Mouse (Mus musculus) cortical plate, adult 2 months (tissue): ENCODE measurements around the gene Nr2f6. TPM values are rescaled to one million over a fixed set of nuclear protein-coding genes. Genes with fewer than 3 reads are reported as not detected.

Experiments
- H3K27ac ChIP-seq: fragments of 200-500 bp; 2 replicates; pipeline ENCODE4 v1.5.1; 2012; ENCODE audit warnings: low read length, control low read depth, inconsistent platforms; ENCODE audit not compliant: insufficient read depth
- H3K4me1 ChIP-seq: fragments of 200-500 bp; 2 replicates; pipeline ENCODE4 v1.6.1; 2011; ENCODE audit warnings: low read length; ENCODE audit not compliant: control insufficient read depth, insufficient read depth
- H3K4me3 ChIP-seq: fragments of 200-500 bp; 2 replicates; pipeline ENCODE4 v1.5.1; 2011; ENCODE audit warnings: mild to moderate bottlenecking, low read length, control low read depth; ENCODE audit not compliant: insufficient read depth
- CTCF ChIP-seq: fragments of 200-500 bp; IDR thresholded peaks from 2 replicates; pipeline ENCODE4 v1.5.1; 2011; ENCODE audit warnings: mild to moderate bottlenecking, control low read depth, low read length; ENCODE audit not compliant: insufficient read depth; ENCODE audit errors: extremely low read depth
- POLR2A ChIP-seq: fragments of 200-500 bp; IDR thresholded peaks from 2 replicates; pipeline ENCODE4 v1.6.1; 2011; ENCODE audit warnings: mild to moderate bottlenecking, low read length, control low read depth; ENCODE audit not compliant: insufficient read depth; ENCODE audit errors: extremely low read depth
- polyA plus RNA-seq: library from polyadenylated mRNA; depleted of rRNA; stranded (reverse); fragments of >200 nt; gene quantifications from 2 replicates; pipeline ENCODE4 v1.2.3, GENCODE M21; 2012

Nr2f6 gene
- polyA plus RNA-seq, 1 experiment: 38.9 TPM

DNA sequence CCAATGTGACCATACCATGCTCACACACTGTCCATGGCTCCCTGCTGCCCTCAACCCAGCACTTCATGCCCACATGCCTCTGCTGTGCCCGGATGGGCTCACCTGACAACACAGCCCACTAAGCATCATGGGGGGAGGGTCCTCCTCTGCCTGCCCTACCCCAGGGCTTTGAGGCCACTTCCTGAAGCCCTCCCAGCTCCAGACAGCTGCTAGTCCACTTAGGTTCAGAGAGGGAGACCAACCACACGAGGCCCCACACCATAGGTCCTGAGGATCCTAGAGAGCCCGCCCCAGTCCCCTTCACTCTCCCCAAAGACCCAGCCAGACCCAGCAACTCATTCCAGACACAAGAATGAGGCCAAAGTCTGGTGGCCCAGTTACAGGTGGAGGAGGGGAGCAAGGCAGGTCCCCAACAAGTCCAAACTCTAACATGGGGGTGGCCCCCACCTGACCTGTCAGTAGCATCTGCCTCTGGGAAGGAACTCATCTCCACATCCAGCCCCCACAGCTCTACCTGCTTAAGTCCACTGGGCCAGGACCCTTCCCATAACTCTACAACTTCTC lies 2.2 kb downstream of the Nr2f6 start:
- TF ChIP-seq CTCF (no peak), POLR2A (no peak)
- H3K4me1 ChIP-seq: 0 out of 2 replicates have a peak, but pooled peaks cover 2% of the 10 kb centered on the region
- peak overlapping the region; percentile 76; the same call in 1 of the 2 replicates for H3K4me3 ChIP-seq
- H3K27ac ChIP-seq: no peak overlapping the region

DNA sequence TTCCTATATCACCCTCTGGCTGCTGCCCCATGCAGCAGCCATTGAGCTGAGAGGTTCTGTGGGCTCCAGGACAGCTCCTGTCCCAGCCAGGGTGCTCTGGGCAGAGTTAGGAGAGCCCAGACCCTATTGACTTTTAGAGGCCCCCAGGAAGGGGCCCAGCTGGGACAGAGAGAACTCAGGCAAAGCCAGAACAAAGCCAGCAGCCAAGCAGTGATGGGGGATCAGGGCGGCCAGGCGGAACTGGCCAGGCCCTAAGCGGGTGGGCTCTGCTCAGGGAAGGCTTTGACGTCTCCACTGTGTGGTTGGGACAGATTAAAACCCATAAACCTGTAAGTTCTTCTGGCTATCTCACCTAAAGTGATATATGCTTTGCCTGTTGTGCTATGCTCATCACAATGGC lies 2.8 kb downstream of the Nr2f6 start:
- H3K4me3 ChIP-seq: no peak overlapping the region
- TF ChIP-seq POLR2A (no peak), CTCF (no peak)
- 0 out of 2 replicates have a peak, but pooled peaks cover 2% of the 10 kb centered on the region for H3K4me1 ChIP-seq
- no peak overlapping the region for H3K27ac ChIP-seq

DNA sequence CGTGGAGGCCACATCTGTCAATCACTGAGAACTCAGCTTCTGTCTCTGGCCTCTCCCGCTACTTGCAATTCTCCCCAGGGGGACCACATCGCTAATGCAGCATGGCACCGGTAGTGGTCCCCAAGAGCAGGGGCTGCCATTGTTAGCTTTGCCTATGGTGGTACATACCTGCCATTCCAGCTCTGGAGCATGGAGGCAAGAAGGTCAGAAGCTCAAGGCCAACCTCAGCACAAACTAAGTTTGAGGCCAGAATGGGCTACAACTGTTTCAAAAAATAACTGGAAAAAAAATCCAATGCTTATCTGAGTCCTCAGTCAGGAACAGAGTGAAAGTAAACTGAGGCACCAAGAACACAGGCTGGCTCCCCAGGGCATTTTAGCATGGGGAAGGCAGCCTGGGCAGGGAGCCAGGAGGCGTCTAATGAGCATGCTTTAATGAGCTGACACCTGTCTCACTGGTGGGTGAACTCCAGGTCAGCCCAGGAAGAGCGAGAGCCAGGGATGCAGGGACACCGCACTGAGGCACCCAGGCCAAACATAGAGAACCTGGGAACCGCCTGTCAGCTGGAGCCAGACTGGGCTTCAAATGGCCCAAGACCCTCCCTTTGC lies 5.2 kb downstream of the Nr2f6 start:
- H3K4me1 ChIP-seq: 0 out of 2 replicates have a peak, but pooled peaks cover 2% of the 10 kb centered on the region
- TF ChIP-seq CTCF (no peak), POLR2A (no peak)
- 0 out of 2 replicates have a peak overlapping the region, but pooled peaks have one; percentile 25 for H3K4me3 ChIP-seq
- no peak overlapping the region for H3K27ac ChIP-seq

DNA sequence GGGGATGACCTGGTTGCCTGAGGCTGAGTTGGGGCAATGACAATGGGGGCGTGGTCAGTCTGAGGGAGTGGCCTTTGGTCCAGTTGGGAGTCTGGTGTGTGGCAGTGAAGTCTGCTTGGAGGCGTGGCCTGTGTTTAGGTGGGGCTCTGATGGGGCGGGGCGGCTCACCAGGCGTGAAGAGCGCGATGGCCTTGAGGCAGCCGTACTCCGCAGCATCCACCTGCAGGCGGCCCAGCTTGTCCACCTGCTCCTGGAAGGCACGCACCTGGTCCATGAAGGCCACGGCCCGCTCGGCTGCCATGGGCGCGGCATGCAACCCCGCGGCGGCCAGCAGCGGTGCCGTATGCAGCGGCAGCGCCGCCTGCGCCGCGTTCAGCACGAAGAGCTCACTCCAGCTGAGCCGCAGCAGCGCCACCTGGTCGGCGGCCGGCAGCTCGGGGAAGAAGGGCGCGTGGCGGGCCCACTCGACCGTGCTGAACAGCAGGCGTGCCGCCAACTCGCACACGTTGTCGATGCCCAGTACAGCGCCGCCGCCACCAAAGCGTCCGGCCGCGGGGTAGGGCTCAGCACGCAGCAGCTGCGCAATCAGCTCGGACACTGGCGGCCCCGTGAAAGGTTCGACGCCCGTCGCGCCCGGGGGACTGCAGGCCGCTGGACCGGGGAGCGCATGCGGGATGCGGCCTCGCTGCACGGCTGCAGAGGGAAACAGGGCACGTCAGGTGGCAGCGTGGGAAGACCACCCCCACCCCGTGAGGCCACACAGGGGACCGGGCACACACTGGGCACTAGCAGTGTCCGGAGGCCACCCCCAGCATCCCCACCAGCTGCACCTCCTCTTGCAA lies 6.0 kb downstream of the Nr2f6 start:
- Histone ChIP-seq H3K27ac (peak overlapping the region; percentile 47; the same call in 1 of the 2 replicates), H3K4me1 (0 out of 2 replicates have a peak, but pooled peaks cover 2% of the 10 kb centered on the region)
- TF ChIP-seq CTCF (no peak), POLR2A (no peak; the same call in 1 of the 2 replicates)

DNA sequence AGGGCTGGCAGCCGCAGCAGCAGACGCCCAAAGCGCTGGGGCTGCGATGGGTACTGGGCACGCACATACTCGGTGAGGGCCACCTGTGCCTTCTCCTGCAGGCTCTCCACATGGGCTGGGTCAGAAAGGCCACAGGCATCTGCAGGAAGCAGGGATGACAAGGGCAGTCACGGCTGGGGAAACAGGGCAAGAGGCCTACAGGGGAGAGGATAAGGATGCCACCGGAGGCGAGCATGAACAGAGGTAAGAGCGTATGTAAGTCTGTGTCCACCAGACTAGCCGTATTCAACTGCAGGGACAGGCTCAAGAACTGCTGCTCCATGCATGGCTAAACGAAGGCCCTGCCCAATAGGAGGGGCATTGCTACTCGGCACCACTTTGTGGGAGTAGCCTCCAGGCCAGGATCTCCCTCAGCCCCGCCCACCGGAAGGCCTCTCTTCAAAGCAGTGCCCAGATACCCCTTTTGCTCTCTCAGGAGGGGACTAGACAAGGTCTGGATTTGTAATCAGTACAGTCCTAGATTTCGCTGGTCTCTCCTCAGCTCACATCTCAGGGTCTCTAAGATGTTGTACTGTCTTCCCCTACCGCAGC lies 7.0 kb downstream of the Nr2f6 start:
- Histone ChIP-seq H3K27ac (no peak overlapping the region), H3K4me1 (0 out of 2 replicates have a peak, but pooled peaks cover 2% of the 10 kb centered on the region), H3K4me3 (no peak overlapping the region)
- TF ChIP-seq CTCF (no peak), POLR2A (no peak)

More for the DNA sequence above, 6.0 kb downstream of the Nr2f6 start:
- 0 out of 2 replicates have a peak overlapping the region, but pooled peaks have one; percentile 25 for H3K4me3 ChIP-seq

DNA sequence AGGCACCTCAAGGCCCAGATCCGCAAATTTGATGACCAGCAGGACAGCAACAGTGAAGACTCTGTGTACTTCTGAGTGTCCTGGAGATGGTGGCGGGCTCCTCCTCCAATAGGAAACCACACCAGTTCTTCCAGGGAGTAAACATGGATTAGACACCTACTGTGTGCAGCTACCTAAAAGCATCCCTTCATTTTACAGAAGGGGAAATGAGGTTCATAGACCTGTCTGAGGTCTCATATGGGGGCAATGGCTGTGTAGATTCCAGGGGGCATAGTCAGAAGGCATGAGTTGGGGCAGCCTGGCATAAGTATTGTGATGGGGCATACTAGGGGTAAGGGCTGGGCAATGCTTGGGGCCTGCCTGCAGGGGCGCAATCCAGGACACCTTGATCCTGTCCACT lies 8.8 kb downstream of the Nr2f6 start:
- no peak overlapping the region for H3K4me3 ChIP-seq
- TF ChIP-seq CTCF: no peak
- no peak for TF ChIP-seq POLR2A

DNA sequence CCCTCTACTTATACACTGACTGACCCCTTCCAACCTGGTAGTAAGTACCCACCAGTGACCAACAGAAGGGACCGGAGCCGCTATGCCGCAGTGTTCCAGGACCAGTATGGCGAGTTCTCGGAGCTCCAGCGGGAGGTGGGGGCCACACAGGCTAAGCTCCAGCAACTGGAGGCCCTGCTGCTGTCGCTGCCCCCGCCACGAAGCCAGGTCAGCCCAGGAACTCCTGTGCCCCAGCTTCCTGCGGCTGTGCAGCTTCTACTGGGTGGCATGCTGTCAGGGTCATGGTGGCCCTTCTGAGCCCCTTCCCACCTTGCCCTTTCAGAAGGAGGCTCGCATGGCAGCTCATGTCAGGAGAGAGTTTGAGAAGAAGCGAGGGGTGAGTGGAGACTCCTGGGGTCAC lies 9.3 kb downstream of the Nr2f6 start:
- Histone ChIP-seq H3K27ac (no peak overlapping the region), H3K4me1 (0 out of 2 replicates have a peak, but pooled peaks cover 2% of the 10 kb centered on the region), H3K4me3 (no peak overlapping the region)
- TF ChIP-seq POLR2A: no peak
- TF ChIP-seq CTCF: no peak

More for the DNA sequence above, 8.8 kb downstream of the Nr2f6 start:
- Histone ChIP-seq H3K27ac (no peak overlapping the region), H3K4me1 (0 out of 2 replicates have a peak, but pooled peaks cover 2% of the 10 kb centered on the region)

DNA sequence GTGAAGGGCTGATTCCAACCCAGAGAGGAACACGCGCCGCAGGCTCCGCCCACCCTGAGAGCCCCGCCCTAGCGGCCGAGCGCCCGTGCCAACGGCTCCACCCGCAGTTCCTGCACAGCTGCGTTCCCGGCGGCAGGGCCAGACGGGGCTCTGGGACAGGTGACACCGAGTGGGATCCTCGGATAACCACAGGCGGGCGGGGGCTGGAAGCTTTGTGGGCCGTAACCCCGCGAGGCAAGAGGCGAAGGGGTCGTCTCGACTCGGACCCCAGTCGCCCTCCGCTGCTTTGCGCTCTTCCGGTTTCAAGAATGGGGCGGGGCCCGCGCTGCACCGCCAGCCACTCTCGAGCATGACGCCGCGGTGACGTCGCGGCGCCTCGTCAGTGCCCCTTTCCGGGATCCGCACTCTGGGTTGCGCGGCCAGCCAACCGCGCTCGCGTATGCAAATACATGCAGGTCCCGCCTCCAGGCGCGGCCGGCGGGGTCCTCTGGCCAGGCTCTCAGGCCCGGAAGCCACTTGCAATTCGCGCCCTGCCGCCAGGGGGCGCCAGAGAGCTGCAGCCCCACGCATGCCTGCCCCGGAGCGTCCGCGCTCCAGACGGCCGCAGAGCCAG lies 10.4 kb downstream of the Nr2f6 start, which contains the start of gene Ocel1:
Gene Ocel1, plus strand, starts transcription at position 63 of the 613 bp plus-strand sequence.
- Histone ChIP-seq H3K27ac (peak within 1 kb of the TSS; percentile 98), H3K4me1 (peaks cover under 1% of the 10 kb centered on the region; the same call in 1 of the 2 replicates), H3K4me3 (peak within 1 kb of the TSS; percentile 61)
- TF ChIP-seq CTCF (peak; percentile 59), POLR2A (peak; percentile 71)

DNA sequence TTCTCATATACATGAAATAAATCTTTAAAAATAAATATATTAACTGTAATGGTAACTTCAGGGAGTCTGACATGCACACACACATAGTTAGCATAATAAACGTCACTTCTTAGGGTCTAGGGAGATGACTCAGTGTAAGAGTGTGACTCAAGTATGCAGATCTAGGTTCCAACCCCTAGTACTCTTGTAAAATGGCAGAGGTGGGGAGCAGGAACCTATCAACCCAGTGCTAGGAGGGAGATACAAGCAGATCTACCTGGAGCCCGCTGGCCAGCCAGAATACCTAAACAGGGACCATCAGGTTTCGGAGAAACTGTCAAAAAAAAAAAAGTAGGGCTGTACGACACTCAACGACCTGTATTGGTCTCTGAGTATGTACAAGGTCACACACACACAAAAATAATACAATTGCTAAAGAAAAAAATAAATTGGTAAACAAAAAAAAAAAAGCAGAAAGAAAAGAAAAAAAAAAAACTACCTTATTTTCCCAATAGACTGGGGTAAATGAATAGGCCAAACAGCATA lies 11.0 kb downstream of the Nr2f6 start:
- Histone ChIP-seq H3K4me3 (peak overlapping the region; percentile 61), H3K4me1 (no peaks in the 10 kb centered on the region; the same call in 1 of the 2 replicates), H3K27ac (no peak overlapping the region)
- TF ChIP-seq POLR2A (no peak), CTCF (no peak)
